Mouse (Mus musculus) ZHBTc4 (cell line): ENCODE measurements at regions not wholly inside any gene's neighbourhood (a gene's known extent, or its start where the extent isn't known, plus 50 kb on each side); places are given as distances from the start of the nearest gene placed in this dataset.
"Not testable (repeated sequence)": the region's sequence is repeated elsewhere in the genome, so short reads cannot be mapped to it uniquely, and the experiment has no call there.

Experiments
- DNase-seq: peaks from one replicate; pipeline ENCODE4 v3.0.0-alpha.2; 2011; ENCODE audit warnings: low read depth, low spot score

- DNase-seq, result no peak
Measured at GRCm38 (mm10) chr13:50092537-50092936, 157.6 kb downstream of the Gm906 start.

DNA sequence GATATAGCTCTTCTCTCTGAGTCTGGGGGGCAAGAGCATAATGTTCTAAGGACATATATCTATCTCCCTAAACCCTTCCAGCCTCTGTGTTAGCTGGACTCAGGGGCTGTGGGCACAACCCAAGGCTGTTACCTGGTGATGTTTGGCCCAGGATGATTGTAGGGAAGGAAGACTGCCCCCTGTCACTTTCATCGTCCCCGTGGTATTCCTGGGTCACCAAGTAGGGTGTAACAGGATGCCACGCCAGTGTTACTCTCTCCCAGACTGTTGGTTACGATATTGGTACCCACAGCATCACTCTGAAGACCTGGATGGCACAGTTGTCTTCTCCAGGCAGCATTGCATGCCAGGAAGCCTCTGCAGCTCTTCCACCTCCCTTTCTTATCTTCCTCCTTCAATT is 185.3 kb downstream of the Gm906 start:
- DNase-seq, result no peak

- peak; percentile 7 for DNase-seq
Measured at GRCm38 (mm10) chr13:50064365-50064764, 185.7 kb downstream of the Gm906 start.

- DNase-seq, result not testable (repeated sequence)
Measured at GRCm38 (mm10) chr13:50059676-50060075, 190.4 kb downstream of the Gm906 start.

GRCm38 (mm10) chr13:50059054-50059453 is 191.1 kb downstream of the Gm906 start:
- DNase-seq, result not testable (repeated sequence)

- not testable (repeated sequence) for DNase-seq
Measured at GRCm38 (mm10) chr13:50051746-50052145, 198.4 kb downstream of the Gm906 start.

DNA sequence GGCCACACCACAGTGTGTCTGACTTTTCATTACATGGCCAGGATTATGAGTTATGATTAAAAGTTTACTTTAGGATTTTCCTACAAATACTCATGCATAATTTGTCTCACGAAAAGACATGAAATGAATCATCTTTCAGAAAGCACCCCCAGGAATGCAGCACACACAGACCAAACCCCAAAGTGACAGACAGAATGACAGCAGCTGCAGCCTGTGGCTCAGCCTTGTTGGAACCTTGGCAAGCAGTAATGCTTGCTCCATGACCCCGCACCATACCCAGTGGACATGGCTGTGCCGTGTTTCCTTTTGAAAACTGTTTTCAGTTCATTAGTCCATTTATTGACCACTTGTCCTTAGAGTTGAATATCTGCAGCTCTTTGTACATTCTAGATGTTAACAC is 199.0 kb downstream of the Gm906 start:
- not testable (repeated sequence) for DNase-seq

GRCm38 (mm10) chr13:50031757-50032156 is 218.4 kb downstream of the Gm906 start:
- peak; percentile 67 for DNase-seq

GRCm38 (mm10) chr13:50007730-50008129 is 208.9 kb upstream of the Gm30302 start:
- DNase-seq, result not testable (repeated sequence)

- not testable (repeated sequence) for DNase-seq
Measured at GRCm38 (mm10) chr13:49966072-49966471, 167.3 kb upstream of the Gm30302 start.

GRCm38 (mm10) chr13:49957993-49958681 is 159.3 kb upstream of the Gm30302 start:
- peak; percentile 25 for DNase-seq

DNA sequence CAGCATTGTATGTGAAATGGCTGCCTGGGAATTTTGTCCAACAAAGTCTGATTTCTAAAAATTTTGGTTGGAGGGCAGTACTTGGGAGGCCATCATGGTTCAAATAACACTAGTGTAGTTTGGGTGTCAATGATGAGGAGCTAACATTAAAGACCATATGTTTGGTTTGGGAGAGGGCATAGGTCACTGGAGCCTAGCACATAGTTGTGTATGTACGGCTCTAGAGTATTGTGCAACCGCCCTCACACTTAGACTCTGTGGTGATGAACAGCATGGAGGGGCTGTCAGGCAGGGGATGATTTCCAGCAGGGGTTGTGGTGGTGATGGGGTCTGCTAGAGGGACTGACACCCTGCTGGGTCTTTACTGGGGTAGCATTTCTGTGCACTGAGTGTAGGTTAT is 117.0 kb upstream of the Gm30302 start:
- no peak for DNase-seq
